Comparison of ENCODE assay signal across 18 mouse cellular contexts in genomic region chr7:114456904-114457303, GRCm38 (mm10).
"Had no signal": no experiment of that assay in that cellular context is flagged by ENCODE, and none has a peak within 500 bp of the region (broad histone marks: within the 10 kb centered on the region; RNA-seq: fewer than 3 reads in every experiment).

No protein-coding gene starts in this region.

- H3K9ac ChIP-seq: limb, embryonic 12.5 days; liver, embryonic 13.5 days; liver, postnatal 0 days; lung, embryonic 15.5 days; midbrain, embryonic 15.5 days; neural tube, embryonic 13.5 days; stomach, embryonic 15.5 days had no signal

- H3K4me3 ChIP-seq: limb, embryonic 12.5 days; liver, embryonic 13.5 days; lung, embryonic 15.5 days; midbrain, embryonic 15.5 days; neural tube, embryonic 13.5 days; stomach, embryonic 15.5 days had no signal

- H3K27me3 ChIP-seq: limb, embryonic 12.5 days; liver, embryonic 13.5 days; lung, embryonic 15.5 days; midbrain, embryonic 15.5 days; neural tube, embryonic 13.5 days; stomach, embryonic 15.5 days had no signal

- H3K9me3 ChIP-seq: limb, embryonic 12.5 days; liver, embryonic 13.5 days; lung, embryonic 15.5 days; midbrain, embryonic 15.5 days; neural tube, embryonic 13.5 days; stomach, embryonic 15.5 days had no signal

- DNase-seq: kidney, adult 8-10 months; kidney, postnatal 36 days; layer of hippocampus, adult 9-11 months; layer of hippocampus, postnatal 36 days; liver; liver, embryonic 13.5 days; liver, postnatal 0 days; lung, postnatal 14 days; retina, postnatal 1 day; right cerebral cortex, postnatal 4 days; thymus, adult 2 months; thymus, postnatal 25 days had no signal

- H3K36me3 ChIP-seq: limb, embryonic 12.5 days; liver, embryonic 13.5 days; lung, embryonic 15.5 days; midbrain, embryonic 15.5 days; stomach, embryonic 15.5 days had no signal

- H3K4me2 ChIP-seq: limb, embryonic 12.5 days; liver, embryonic 13.5 days; lung, embryonic 15.5 days; midbrain, embryonic 15.5 days; neural tube, embryonic 13.5 days; stomach, embryonic 15.5 days had no signal

- ATAC-seq: liver, postnatal 0 days; midbrain, embryonic 15.5 days had no signal

- H3K4me1 ChIP-seq: limb, embryonic 12.5 days; lung, embryonic 15.5 days; midbrain, embryonic 15.5 days; neural tube, embryonic 13.5 days; stomach, embryonic 15.5 days had no signal

- H3K27ac ChIP-seq: limb, embryonic 12.5 days; liver, embryonic 13.5 days; lung, embryonic 15.5 days; macrophage; midbrain, embryonic 15.5 days; neural tube, embryonic 13.5 days; stomach, embryonic 15.5 days had no signal
